In the genomic region with DNA sequence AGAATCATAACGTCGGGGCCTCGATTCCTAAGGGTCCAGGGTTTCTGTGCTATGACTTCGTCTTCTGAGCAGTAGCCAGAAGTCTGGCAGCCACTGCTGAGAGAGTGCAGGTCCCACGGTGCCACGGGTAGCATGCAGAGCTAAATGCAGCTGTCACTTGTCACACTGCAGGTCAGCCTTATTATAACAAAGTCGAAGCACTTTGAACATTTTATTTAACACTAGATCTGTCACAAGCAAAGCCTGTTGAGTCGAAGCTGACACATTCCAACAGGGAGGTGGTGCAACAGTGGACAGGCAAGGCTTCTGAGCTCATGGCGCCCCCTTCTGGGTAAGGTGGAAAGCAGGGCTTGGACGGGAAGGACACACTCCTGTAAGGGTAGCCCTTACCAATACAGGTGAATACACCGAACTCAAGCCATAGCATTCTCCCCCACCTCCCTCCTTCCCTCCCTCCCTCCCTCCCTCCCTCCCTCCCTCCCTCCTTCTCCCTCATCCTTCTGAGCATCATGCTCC, we compare ENCODE assay signal across 9 mouse cellular contexts.
DNase-seq lines count a peak whose midpoint lies in the region; ATAC-seq and TF ChIP-seq lines count a peak whose summit lies in the region.
"Had no signal": no experiment of that assay in that cellular context is flagged by ENCODE, and none has a peak within 500 bp of the region (broad histone marks: within the 10 kb centered on the region; RNA-seq: fewer than 3 reads in every experiment).

No protein-coding gene starts in this region.

- no peaks in the 10 kb centered on the region for H3K9me3 ChIP-seq in heart, embryonic 14.5 days (ENCODE audit: control insufficient read depth, low read length)
- H3K9me3 ChIP-seq in heart, embryonic 10.5 days = no peaks in the 10 kb centered on the region
- H3K9me3 ChIP-seq in liver, embryonic 14.5 days (ENCODE audit: control insufficient read depth, low read length) = no peaks in the 10 kb centered on the region
- H3K9me3 ChIP-seq: neural tube, embryonic 13.5 days had no signal

- 0 out of 2 replicates have a peak overlapping the region, but pooled peaks have one; percentile 16 for H3K9ac ChIP-seq in heart, embryonic 14.5 days (ENCODE audit: low read length)
- no peak overlapping the region for H3K9ac ChIP-seq in liver, embryonic 14.5 days (replicated peaks)
- H3K9ac ChIP-seq: neural tube, embryonic 13.5 days had no signal

- no peaks in the 10 kb centered on the region for H3K27me3 ChIP-seq in heart, embryonic 14.5 days (ENCODE audit: control insufficient read depth, insufficient read depth, low read length)
- no peaks in the 10 kb centered on the region for H3K27me3 ChIP-seq in heart, embryonic 10.5 days (ENCODE audit: insufficient read depth, poor library complexity, severe bottlenecking)
- H3K27me3 ChIP-seq in liver, embryonic 14.5 days (ENCODE audit: control insufficient read depth, insufficient read depth, low read length) = no peaks in the 10 kb centered on the region
- H3K27me3 ChIP-seq: neural tube, embryonic 13.5 days had no signal

- H3K4me2 ChIP-seq in heart, embryonic 14.5 days (ENCODE audit: low read length) = no peak overlapping the region
- no peak overlapping the region for H3K4me2 ChIP-seq in liver, embryonic 14.5 days (ENCODE audit: low read depth)
- H3K4me2 ChIP-seq: neural tube, embryonic 13.5 days had no signal

- 50% methylated on average over 10 of the region's 11 CpGs for WGBS in heart, embryonic 14.5 days
- WGBS in heart, embryonic 10.5 days = 69% methylated on average over 11 of the region's 11 CpGs
- WGBS in liver, embryonic 14.5 days (ENCODE audit: insufficient replicate concordance) = 67% methylated on average over 11 of the region's 11 CpGs

- TF ChIP-seq CTCF in liver, embryonic 14.5 days (IDR thresholded peaks at IDR 0.05; ENCODE audit: low read depth) = peak; percentile 51

- no peak for TF ChIP-seq EP300 in liver, embryonic 14.5 days (IDR thresholded peaks at IDR 0.05; ENCODE audit: low read depth)

- H3K4me3 ChIP-seq in heart, embryonic 14.5 days (ENCODE audit: control insufficient read depth in 1 of 2, insufficient read depth in 1 of 2, low read depth in 1 of 2, low read length in 2 of 2) = no peak overlapping the region
- H3K4me3 ChIP-seq in heart, embryonic 10.5 days = no peak overlapping the region
- H3K4me3 ChIP-seq in liver, embryonic 14.5 days (ENCODE audit: insufficient read depth in 1 of 2, low read depth in 2 of 2, low read length in 2 of 2) = no peak overlapping the region
- H3K4me3 ChIP-seq: neural tube, embryonic 13.5 days had no signal

- H3K27ac ChIP-seq in heart, embryonic 14.5 days (replicated peaks in 1 of 2; ENCODE audit: control insufficient read depth in 1 of 2, insufficient read depth in 1 of 2, low read depth in 2 of 2, low read length in 2 of 2) = peak overlapping the region; percentile 33 to 71; a peak in 3 of 4 replicates
- no peak overlapping the region for H3K27ac ChIP-seq in heart, embryonic 10.5 days
- H3K27ac ChIP-seq in liver, embryonic 14.5 days = no peak overlapping the region
- H3K27ac ChIP-seq: neural tube, embryonic 13.5 days had no signal

- H3K4me1 ChIP-seq in heart, embryonic 14.5 days (ENCODE audit: control insufficient read depth in 2 of 2, insufficient read depth in 2 of 2, low read length in 2 of 2) = peaks cover 21 to 63% of the 10 kb centered on the region in 2 experiments
- H3K4me1 ChIP-seq in heart, embryonic 10.5 days = peaks cover 36% of the 10 kb centered on the region
- H3K4me1 ChIP-seq in liver, embryonic 14.5 days (replicated peaks; ENCODE audit: control insufficient read depth in 2 of 2, insufficient read depth in 2 of 2, low read length in 1 of 2) = no peaks in the 10 kb centered on the region
- H3K4me1 ChIP-seq: neural tube, embryonic 13.5 days had no signal

- H3K36me3 ChIP-seq in heart, embryonic 14.5 days (ENCODE audit: control insufficient read depth, insufficient read depth, low read length) = peaks cover 67% of the 10 kb centered on the region
- peaks cover 61% of the 10 kb centered on the region for H3K36me3 ChIP-seq in heart, embryonic 10.5 days
- no peaks in the 10 kb centered on the region for H3K36me3 ChIP-seq in liver, embryonic 14.5 days (replicated peaks; ENCODE audit: control insufficient read depth, insufficient read depth, low read depth)

- no peak for DNase-seq in heart, embryonic 10.5 days (ENCODE audit: low spot score)
- DNase-seq in urinary bladder, postnatal 14 days (ENCODE audit: low spot score) = peak; percentile 31
- DNase-seq in urinary bladder, postnatal 4 days (ENCODE audit: low spot score in 2 of 2) = no peak
- DNase-seq in liver, embryonic 14.5 days (ENCODE audit: low read depth in 3 of 3, low spot score in 3 of 3) = no peak
- DNase-seq in frontal cortex, postnatal 10 days (ENCODE audit: low spot score in 2 of 2) = no peak
- DNase-seq in right cerebral cortex, adult 2 months (ENCODE audit: low spot score in 2 of 2) = no peak
- no peak for DNase-seq in MN1 (ENCODE audit: low spot score)

- ATAC-seq in heart, embryonic 14.5 days (ENCODE audit: insufficient number of reproducible peaks, insufficient read depth, low FRiP score, low read depth) = peak; percentile 31; the same call in 1 of the 2 replicates
- no peak for ATAC-seq in liver, embryonic 14.5 days (ENCODE audit: insufficient read depth)

Comparison
In these comparisons a context has a peak if more than half of its experiments do, and no peak if none do; other contexts are left out.
1. H3K27ac ChIP-seq: peak in heart, embryonic 14.5 days (2 of 2); none in heart, embryonic 10.5 days (single experiment) and liver, embryonic 14.5 days (single experiment).